Mouse (Mus musculus): ENCODE measurements around the gene Zbtb16. TPM values are rescaled to one million over a fixed set of nuclear protein-coding genes. Genes with fewer than 3 reads are reported as not detected.

The Zbtb16 gene
- polyA plus RNA-seq, 1 experiment from 2014 or later = 2.5 TPM

GRCm38 (mm10) chr9:48647648-48648284 is 188.3 kb downstream of the Zbtb16 start:
- H3K27me3 ChIP-seq (ENCODE audit: insufficient read depth, low read length) = no peaks in the 10 kb centered on the region
- ATAC-seq = no peak
- H3K9me3 ChIP-seq (ENCODE audit: low read length) = peaks cover 10% of the 10 kb centered on the region
- peaks cover 22% of the 10 kb centered on the region for H3K4me1 ChIP-seq (ENCODE audit: insufficient read depth)
- H3K36me3 ChIP-seq (replicated peaks; ENCODE audit: insufficient read depth, low read length) = no peaks in the 10 kb centered on the region
- TF ChIP-seq CTCF (IDR thresholded peaks at IDR 0.05; ENCODE audit: low read depth) (no peak), EP300 (IDR thresholded peaks at IDR 0.05; ENCODE audit: low read depth) (no peak)
- 56% methylated on average over 10 of the region's 10 CpGs for WGBS (ENCODE audit: insufficient replicate concordance)
- DNase-seq = peak; percentile 24
- no peak overlapping the region for H3K4me3 ChIP-seq (ENCODE audit: low read depth, low read length)
- H3K27ac ChIP-seq (ENCODE audit: low read depth) = no peak overlapping the region
- H3K9ac ChIP-seq (replicated peaks) = no peak overlapping the region
- H3K4me2 ChIP-seq (ENCODE audit: low read depth, low read length) = no peak overlapping the region

- TF ChIP-seq CTCF (IDR thresholded peaks at IDR 0.05; ENCODE audit: low read depth) (no peak), EP300 (IDR thresholded peaks at IDR 0.05; ENCODE audit: low read depth) (no peak)
- no peaks in the 10 kb centered on the region for H3K36me3 ChIP-seq (replicated peaks; ENCODE audit: insufficient read depth, low read length)
- H3K27me3 ChIP-seq (ENCODE audit: insufficient read depth, low read length) = no peaks in the 10 kb centered on the region
- WGBS (ENCODE audit: insufficient replicate concordance) = 67% methylated on average over 16 of the region's 16 CpGs
- H3K27ac ChIP-seq (ENCODE audit: low read depth) = no peak overlapping the region
- ATAC-seq (no peak), DNase-seq (peak; percentile 15)
- H3K4me3 ChIP-seq (ENCODE audit: low read depth, low read length) = no peak overlapping the region
- H3K9me3 ChIP-seq (ENCODE audit: low read length) = peaks cover 10% of the 10 kb centered on the region
- H3K4me1 ChIP-seq (ENCODE audit: insufficient read depth) = peaks cover 22% of the 10 kb centered on the region
- H3K9ac ChIP-seq (replicated peaks) = no peak overlapping the region
- no peak overlapping the region for H3K4me2 ChIP-seq (ENCODE audit: low read depth, low read length)
Observed at GRCm38 (mm10) chr9:48646781-48647647, 189.0 kb downstream of the Zbtb16 start.

GRCm38 (mm10) chr9:48646251-48646650 is 189.8 kb downstream of the Zbtb16 start:
- no peaks in the 10 kb centered on the region for H3K36me3 ChIP-seq (replicated peaks; ENCODE audit: insufficient read depth, low read length)
- no peak overlapping the region for H3K27ac ChIP-seq (ENCODE audit: low read depth)
- H3K4me3 ChIP-seq (ENCODE audit: low read depth, low read length) = no peak overlapping the region
- ATAC-seq (peak; percentile 16; the same call in 1 of the 2 replicates), DNase-seq (peak; percentile 69)
- no peak overlapping the region for H3K9ac ChIP-seq (replicated peaks)
- no peak for TF ChIP-seq EP300 (IDR thresholded peaks at IDR 0.05; ENCODE audit: low read depth)
- peak; percentile 99 for TF ChIP-seq CTCF (IDR thresholded peaks at IDR 0.05; ENCODE audit: low read depth)
- peaks cover 10% of the 10 kb centered on the region for H3K9me3 ChIP-seq (ENCODE audit: low read length)
- H3K4me2 ChIP-seq (ENCODE audit: low read depth, low read length) = no peak overlapping the region
- WGBS (ENCODE audit: insufficient replicate concordance) = 24% methylated on average over 4 of the region's 4 CpGs
- no peaks in the 10 kb centered on the region for H3K27me3 ChIP-seq (ENCODE audit: insufficient read depth, low read length)
- H3K4me1 ChIP-seq (ENCODE audit: insufficient read depth) = peaks cover 22% of the 10 kb centered on the region

GRCm38 (mm10) chr9:48645648-48646126 is 190.3 kb downstream of the Zbtb16 start:
- no peak overlapping the region for H3K4me3 ChIP-seq (ENCODE audit: low read depth, low read length)
- DNase-seq (peak; percentile 13), ATAC-seq (no peak)
- no peak overlapping the region for H3K27ac ChIP-seq (ENCODE audit: low read depth)
- WGBS (ENCODE audit: insufficient replicate concordance) = 45% methylated on average over 4 of the region's 4 CpGs
- H3K9ac ChIP-seq (replicated peaks) = no peak overlapping the region
- TF ChIP-seq EP300 (IDR thresholded peaks at IDR 0.05; ENCODE audit: low read depth) (no peak), CTCF (IDR thresholded peaks at IDR 0.05; ENCODE audit: low read depth) (no peak)
- H3K9me3 ChIP-seq (ENCODE audit: low read length) = peaks cover 10% of the 10 kb centered on the region
- no peaks in the 10 kb centered on the region for H3K36me3 ChIP-seq (replicated peaks; ENCODE audit: insufficient read depth, low read length)
- no peaks in the 10 kb centered on the region for H3K27me3 ChIP-seq (ENCODE audit: insufficient read depth, low read length)
- peaks cover 22% of the 10 kb centered on the region for H3K4me1 ChIP-seq (ENCODE audit: insufficient read depth)
- no peak overlapping the region for H3K4me2 ChIP-seq (ENCODE audit: low read depth, low read length)

GRCm38 (mm10) chr9:48644926-48645647 is 190.9 kb downstream of the Zbtb16 start:
- TF ChIP-seq EP300 (IDR thresholded peaks at IDR 0.05; ENCODE audit: low read depth) (no peak), CTCF (IDR thresholded peaks at IDR 0.05; ENCODE audit: low read depth) (peak; percentile 74)
- Histone ChIP-seq H3K4me1 (ENCODE audit: insufficient read depth) (peaks cover 22% of the 10 kb centered on the region), H3K36me3 (replicated peaks; ENCODE audit: insufficient read depth, low read length) (no peaks in the 10 kb centered on the region), H3K4me3 (ENCODE audit: low read depth, low read length) (no peak overlapping the region), H3K9ac (replicated peaks) (no peak overlapping the region), H3K27ac (ENCODE audit: low read depth) (no peak overlapping the region), H3K4me2 (ENCODE audit: low read depth, low read length) (no peak overlapping the region), H3K9me3 (ENCODE audit: low read length) (peaks cover 10% of the 10 kb centered on the region), H3K27me3 (ENCODE audit: insufficient read depth, low read length) (no peaks in the 10 kb centered on the region)
- peak; percentile 26 for DNase-seq
- ATAC-seq = no peak
- 44% methylated on average over 13 of the region's 13 CpGs for WGBS (ENCODE audit: insufficient replicate concordance)

- no peak overlapping the region for H3K27ac ChIP-seq (ENCODE audit: low read depth)
- H3K9ac ChIP-seq (replicated peaks) = no peak overlapping the region
- H3K4me1 ChIP-seq (ENCODE audit: insufficient read depth) = peaks cover 18% of the 10 kb centered on the region
- DNase-seq = peak; percentile 10
- H3K4me3 ChIP-seq (ENCODE audit: low read depth, low read length) = no peak overlapping the region
- peaks cover 10% of the 10 kb centered on the region for H3K9me3 ChIP-seq (ENCODE audit: low read length)
- ATAC-seq = no peak
- no peaks in the 10 kb centered on the region for H3K27me3 ChIP-seq (ENCODE audit: insufficient read depth, low read length)
- WGBS (ENCODE audit: insufficient replicate concordance) = 74% methylated on average over 3 of the region's 3 CpGs
- H3K36me3 ChIP-seq (replicated peaks; ENCODE audit: insufficient read depth, low read length) = no peaks in the 10 kb centered on the region
- TF ChIP-seq EP300 (IDR thresholded peaks at IDR 0.05; ENCODE audit: low read depth) (no peak), CTCF (IDR thresholded peaks at IDR 0.05; ENCODE audit: low read depth) (peak; percentile 13; the same call in 1 of the 2 replicates)
- H3K4me2 ChIP-seq (ENCODE audit: low read depth, low read length) = no peak overlapping the region
Observed at GRCm38 (mm10) chr9:48644376-48644775, 191.6 kb downstream of the Zbtb16 start.
